Mouse (Mus musculus) neural tube, embryonic 15.5 days (tissue): Measurements from ENCODE around the gene Ppp1r12a. TPM values are rescaled to one million over a fixed set of nuclear protein-coding genes. Genes with fewer than 3 reads are reported as not detected.

Source experiments
- ATAC-seq: fragments of 200-750 bp; cut with Nextera tagmentation; 2 replicates; pipeline ENCODE4 v1.8.0; 2017; ENCODE audit warnings: mild to moderate bottlenecking, moderate TSS enrichment, moderate library complexity; ENCODE audit not compliant: low FRiP score
- H3K27ac ChIP-seq: fragments of 300-500 bp; sonication (generic); replicated peaks from 2 replicates; pipeline ENCODE4 v1.5.1; 2015; ENCODE audit warnings: mild to moderate bottlenecking, inconsistent platforms
- H3K27me3 ChIP-seq: fragments of 300-500 bp; sonication (generic); replicated peaks from 2 replicates; pipeline ENCODE4 v1.6.1; 2015; ENCODE audit warnings: inconsistent platforms
- H3K36me3 ChIP-seq: fragments of 300-500 bp; sonication (generic); 2 replicates; pipeline ENCODE4 v1.6.1; 2015; ENCODE audit warnings: inconsistent platforms
- H3K4me1 ChIP-seq: fragments of 300-500 bp; sonication (generic); 2 replicates; pipeline ENCODE4 v1.6.1; 2015; ENCODE audit warnings: inconsistent platforms
- H3K4me2 ChIP-seq: fragments of 300-500 bp; sonication (generic); 2 replicates; pipeline ENCODE4 v1.6.1; 2015; ENCODE audit warnings: inconsistent platforms, mild to moderate bottlenecking, moderate library complexity
- H3K4me3 ChIP-seq: fragments of 300-500 bp; sonication (generic); replicated peaks from 2 replicates; pipeline ENCODE4 v1.5.1; 2015; ENCODE audit warnings: mild to moderate bottlenecking, inconsistent platforms
- H3K9ac ChIP-seq: fragments of 300-500 bp; sonication (generic); replicated peaks from 2 replicates; pipeline ENCODE4 v1.6.1; 2015; ENCODE audit warnings: mild to moderate bottlenecking, inconsistent platforms
- H3K9me3 ChIP-seq: fragments of 300-500 bp; sonication (generic); replicated peaks from 2 replicates; pipeline ENCODE4 v1.6.1; 2016; ENCODE audit warnings: inconsistent platforms
- WGBS: fragments of 180-500 bp; shearing (Covaris S2); methylation state at CpG from one replicate; pipeline ENCODE4 v1.1.7; 2015; ENCODE audit warnings: mixed read lengths; 5-methylcytosine and 5-hydroxymethylcytosine counted together
- polyA plus RNA-seq: library from polyadenylated mRNA; unstranded; fragments of >200 nt; fragmentation: Nextera tagmentation; extraction: Ambion mirVana; gene quantifications from 2 replicates; pipeline ENCODE4 v1.2.1, GENCODE M21; 2015

Gene Ppp1r12a
- polyA plus RNA-seq, 1 experiment from 2014 or later = 63.4 TPM

GRCm38 (mm10) chr10:108328356-108328755, 166.4 kb downstream of the Ppp1r12a start:
- no peak overlapping the region for H3K9ac ChIP-seq
- 91% methylated on average over 7 of the region's 7 CpGs for WGBS
- H3K36me3 ChIP-seq = no peaks in the 10 kb centered on the region
- no peak for ATAC-seq
- no peaks in the 10 kb centered on the region for H3K9me3 ChIP-seq
- H3K4me3 ChIP-seq = no peak overlapping the region
- H3K27ac ChIP-seq = no peak overlapping the region
- peaks cover 15% of the 10 kb centered on the region for H3K4me1 ChIP-seq
- H3K27me3 ChIP-seq = peaks cover 22% of the 10 kb centered on the region
- no peak overlapping the region for H3K4me2 ChIP-seq

GRCm38 (mm10) chr10:108328983-108329382, 167.0 kb downstream of the Ppp1r12a start:
- H3K27ac ChIP-seq = no peak overlapping the region
- peaks cover 22% of the 10 kb centered on the region for H3K27me3 ChIP-seq
- H3K9ac ChIP-seq = no peak overlapping the region
- ATAC-seq = no peak
- H3K4me1 ChIP-seq = peaks cover 18% of the 10 kb centered on the region
- no peaks in the 10 kb centered on the region for H3K36me3 ChIP-seq
- no peak overlapping the region for H3K4me3 ChIP-seq
- H3K4me2 ChIP-seq = no peak overlapping the region
- no peaks in the 10 kb centered on the region for H3K9me3 ChIP-seq
- WGBS = 92% methylated on average over 12 of the region's 12 CpGs

- no peak for ATAC-seq
- H3K4me2 ChIP-seq = no peak overlapping the region
- 72% methylated on average over 5 of the region's 5 CpGs for WGBS
- H3K9ac ChIP-seq = no peak overlapping the region
- H3K27ac ChIP-seq = no peak overlapping the region
- H3K4me3 ChIP-seq = no peak overlapping the region
- peaks cover 18% of the 10 kb centered on the region for H3K4me1 ChIP-seq
- H3K9me3 ChIP-seq = no peaks in the 10 kb centered on the region
- H3K36me3 ChIP-seq = no peaks in the 10 kb centered on the region
- H3K27me3 ChIP-seq = peaks cover 22% of the 10 kb centered on the region
These were observed 167.8 kb downstream of the Ppp1r12a start for GRCm38 (mm10) chr10:108329771-108330170.

- Histone ChIP-seq H3K36me3 (no peaks in the 10 kb centered on the region), H3K4me2 (peak overlapping the region; percentile 98), H3K4me3 (peak overlapping the region; percentile 82; the same call in 1 of the 2 replicates), H3K9me3 (no peaks in the 10 kb centered on the region), H3K4me1 (peaks cover 18% of the 10 kb centered on the region), H3K9ac (no peak overlapping the region), H3K27me3 (peaks cover 22% of the 10 kb centered on the region), H3K27ac (no peak overlapping the region)
- WGBS = 13% methylated on average over 10 of the region's 10 CpGs
- ATAC-seq = no peak
These were observed 169.0 kb downstream of the Ppp1r12a start for GRCm38 (mm10) chr10:108330964-108331363.

- peak within 1 kb of the TSS; percentile 64 for H3K9ac ChIP-seq
- H3K27ac ChIP-seq = peak within 1 kb of the TSS; percentile 51
- WGBS = under 1% methylated on average over 68 of the region's 85 CpGs
- no peaks in the 10 kb centered on the region for H3K36me3 ChIP-seq
- peak; percentile 87 for ATAC-seq
- peak within 1 kb of the TSS; percentile 98 for H3K4me2 ChIP-seq
- peaks cover 22% of the 10 kb centered on the region for H3K27me3 ChIP-seq
- peak within 1 kb of the TSS; percentile 82 for H3K4me3 ChIP-seq
- peaks cover 18% of the 10 kb centered on the region for H3K4me1 ChIP-seq
- H3K9me3 ChIP-seq = no peaks in the 10 kb centered on the region
These were observed 170.0 kb downstream of the Ppp1r12a start, which contains the start of gene Pawr for GRCm38 (mm10) chr10:108331784-108332561. Gene Pawr (plus strand): TSS chr10:108332121.

- Histone ChIP-seq H3K9ac (peak overlapping the region; percentile 64), H3K4me3 (peak overlapping the region; percentile 82), H3K27ac (peak overlapping the region; percentile 51), H3K36me3 (no peaks in the 10 kb centered on the region), H3K9me3 (no peaks in the 10 kb centered on the region), H3K4me2 (peak overlapping the region; percentile 98), H3K27me3 (peaks cover 22% of the 10 kb centered on the region), H3K4me1 (peaks cover 18% of the 10 kb centered on the region)
- ATAC-seq = peak; percentile 61
- WGBS = under 1% methylated on average over 104 of the region's 129 CpGs
These were observed 170.9 kb downstream of the Ppp1r12a start for GRCm38 (mm10) chr10:108332571-108333541.

- 5% methylated on average over 12 of the region's 12 CpGs for WGBS
- peaks cover 18% of the 10 kb centered on the region for H3K4me1 ChIP-seq
- no peak overlapping the region for H3K9ac ChIP-seq
- H3K36me3 ChIP-seq = no peaks in the 10 kb centered on the region
- no peak overlapping the region for H3K27ac ChIP-seq
- H3K4me2 ChIP-seq = peak overlapping the region; percentile 98
- no peaks in the 10 kb centered on the region for H3K9me3 ChIP-seq
- no peak for ATAC-seq
- H3K27me3 ChIP-seq = peaks cover 22% of the 10 kb centered on the region
- H3K4me3 ChIP-seq = peak overlapping the region; percentile 82
These were observed 171.6 kb downstream of the Ppp1r12a start for GRCm38 (mm10) chr10:108333642-108334041.

Other genes with a start within 250 kb of the Ppp1r12a start
- gene Pawr, start 169.9 kb downstream of the Ppp1r12a start, polyA plus RNA-seq = 2.9 and 3.3 TPM in 2 replicates